Mouse (Mus musculus): ENCODE measurements around the gene Pnldc1.
"Not testable (repeated sequence)": the region's sequence is repeated elsewhere in the genome, so short reads cannot be mapped to it uniquely, and the experiment has no call there.

Pnldc1 gene

GRCm38 (mm10) chr17:12909361-12910280 lies at the start of gene Pnldc1:
Gene Pnldc1 (minus strand): TSS chr17:12910230.
- in situ Hi-C loops (cut with MboI; ENCODE audit: low pct_unique_long_range_greater_than_20kb in 1 of 2, low sequenced_read_pairs in 2 of 2, unreplicated experiment in 1 of 2) = loop anchor here in 1 of 2 experiments (10.0 kb wide), 1 partner anchor 75 kb away; no protein-coding TSS in a partner anchor

GRCm38 (mm10) chr17:12959377-12959776 lies 49.3 kb upstream of the Pnldc1 start:
- in situ Hi-C loops (cut with MboI; ENCODE audit: low pct_unique_long_range_greater_than_20kb in 1 of 2, low sequenced_read_pairs in 2 of 2, unreplicated experiment in 1 of 2) = not testable (repeated sequence)

- in situ Hi-C loops (cut with MboI; ENCODE audit: low pct_unique_long_range_greater_than_20kb in 1 of 2, low sequenced_read_pairs in 2 of 2, unreplicated experiment in 1 of 2) = no loop called here
Measured at GRCm38 (mm10) chr17:12956664-12957063, 46.6 kb upstream of the Pnldc1 start.

- in situ Hi-C loops (cut with MboI; ENCODE audit: low pct_unique_long_range_greater_than_20kb in 1 of 2, low sequenced_read_pairs in 2 of 2, unreplicated experiment in 1 of 2) = no loop called here
Measured at GRCm38 (mm10) chr17:12949669-12950068, 39.6 kb upstream of the Pnldc1 start.

GRCm38 (mm10) chr17:12942459-12943162 lies 32.6 kb upstream of the Pnldc1 start:
- in situ Hi-C loops (cut with MboI; ENCODE audit: low pct_unique_long_range_greater_than_20kb in 1 of 2, low sequenced_read_pairs in 2 of 2, unreplicated experiment in 1 of 2) = no loop called here

- in situ Hi-C loops (cut with MboI; ENCODE audit: low pct_unique_long_range_greater_than_20kb in 1 of 2, low sequenced_read_pairs in 2 of 2, unreplicated experiment in 1 of 2) = no loop called here
Measured at GRCm38 (mm10) chr17:12941543-12942260, 31.7 kb upstream of the Pnldc1 start.

GRCm38 (mm10) chr17:12940151-12940805 lies 30.2 kb upstream of the Pnldc1 start, which contains the start of gene Acat3:
Gene Acat3 (minus strand): TSS chr17:12940600.
- in situ Hi-C loops (cut with MboI; ENCODE audit: low pct_unique_long_range_greater_than_20kb in 1 of 2, low sequenced_read_pairs in 2 of 2, unreplicated experiment in 1 of 2) = no loop called here

- in situ Hi-C loops (cut with MboI; ENCODE audit: low pct_unique_long_range_greater_than_20kb in 1 of 2, low sequenced_read_pairs in 2 of 2, unreplicated experiment in 1 of 2) = not testable (repeated sequence)
Measured at GRCm38 (mm10) chr17:12939377-12940148, 29.5 kb upstream of the Pnldc1 start.

- in situ Hi-C loops (cut with MboI; ENCODE audit: low pct_unique_long_range_greater_than_20kb in 1 of 2, low sequenced_read_pairs in 2 of 2, unreplicated experiment in 1 of 2) = no loop called here
Measured at GRCm38 (mm10) chr17:12938077-12938476, 28.0 kb upstream of the Pnldc1 start.

- in situ Hi-C loops (cut with MboI; ENCODE audit: low pct_unique_long_range_greater_than_20kb in 1 of 2, low sequenced_read_pairs in 2 of 2, unreplicated experiment in 1 of 2) = no loop called here
Measured at GRCm38 (mm10) chr17:12937412-12937970, 27.5 kb upstream of the Pnldc1 start.

GRCm38 (mm10) chr17:12935719-12936118 lies 25.7 kb upstream of the Pnldc1 start:
- in situ Hi-C loops (cut with MboI; ENCODE audit: low pct_unique_long_range_greater_than_20kb in 1 of 2, low sequenced_read_pairs in 2 of 2, unreplicated experiment in 1 of 2) = no loop called here

- in situ Hi-C loops (cut with MboI; ENCODE audit: low pct_unique_long_range_greater_than_20kb in 1 of 2, low sequenced_read_pairs in 2 of 2, unreplicated experiment in 1 of 2) = not testable (repeated sequence)
Measured at GRCm38 (mm10) chr17:12931576-12931975, 21.5 kb upstream of the Pnldc1 start.

GRCm38 (mm10) chr17:12925703-12926180 lies 15.7 kb upstream of the Pnldc1 start:
- in situ Hi-C loops (cut with MboI; ENCODE audit: low pct_unique_long_range_greater_than_20kb in 1 of 2, low sequenced_read_pairs in 2 of 2, unreplicated experiment in 1 of 2) = no loop called here

GRCm38 (mm10) chr17:12925001-12925400 lies 15.0 kb upstream of the Pnldc1 start:
- in situ Hi-C loops (cut with MboI; ENCODE audit: low pct_unique_long_range_greater_than_20kb in 1 of 2, low sequenced_read_pairs in 2 of 2, unreplicated experiment in 1 of 2) = no loop called here

GRCm38 (mm10) chr17:12921073-12921472 lies 11.0 kb upstream of the Pnldc1 start:
- in situ Hi-C loops (cut with MboI; ENCODE audit: low pct_unique_long_range_greater_than_20kb in 1 of 2, low sequenced_read_pairs in 2 of 2, unreplicated experiment in 1 of 2) = loop anchor here in 1 of 2 experiments (5.0 kb wide), 1 partner anchor 41 kb away; the partner anchor contains the start of gene Acat2

- in situ Hi-C loops (cut with MboI; ENCODE audit: low pct_unique_long_range_greater_than_20kb in 1 of 2, low sequenced_read_pairs in 2 of 2, unreplicated experiment in 1 of 2) = loop anchor here in 1 of 2 experiments (10.0 kb wide), 1 partner anchor 68 kb away; no protein-coding TSS in a partner anchor
Measured at GRCm38 (mm10) chr17:12916588-12917380, 6.8 kb upstream of the Pnldc1 start.
